Mouse (Mus musculus) cerebellum, adult 2 months (tissue): ENCODE results near the gene Iars2.

ENCODE experiments used
- CTCF ChIP-seq: fragments of 200-500 bp; IDR thresholded peaks from 2 replicates; pipeline ENCODE4 v1.5.1; 2011; ENCODE audit warnings: low read depth, mild to moderate bottlenecking, control low read depth, low read length, moderate library complexity, borderline replicate concordance; ENCODE audit not compliant: insufficient read depth
- POLR2A ChIP-seq: fragments of 200-500 bp; IDR thresholded peaks from 2 replicates; pipeline ENCODE4 v1.6.1; 2011; ENCODE audit warnings: low read length, control low read depth, borderline replicate concordance; ENCODE audit not compliant: insufficient read depth

DNA sequence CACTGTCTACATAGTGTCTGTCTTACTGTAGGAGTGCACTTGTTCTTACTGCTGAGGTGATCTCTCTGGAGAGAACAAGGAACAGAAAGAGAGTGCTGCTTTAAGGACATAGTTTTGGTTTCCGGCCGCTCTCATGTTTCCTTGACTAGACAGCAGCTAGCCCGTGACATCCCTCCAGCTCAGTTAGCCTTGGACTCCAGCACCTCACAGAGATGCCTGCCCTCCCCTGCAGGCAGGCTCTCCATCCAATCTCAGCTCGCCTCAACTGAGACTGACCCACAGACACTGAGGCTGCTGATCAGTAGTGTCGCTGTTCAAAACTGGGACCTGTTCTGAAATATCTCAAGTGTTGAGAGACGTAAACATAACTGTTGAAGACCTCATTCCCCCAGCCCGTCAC lies 53.2 kb downstream of the Iars2 start:
- no peak for TF ChIP-seq POLR2A
- no peak for TF ChIP-seq CTCF
